8 mouse cellular contexts compared by ENCODE assay signal in genomic region chr17:63492665-63493273, GRCm38 (mm10). TPM values are rescaled to one million over a fixed set of nuclear protein-coding genes. Genes with fewer than 3 reads are reported as not detected.
DNase-seq lines count a peak whose midpoint lies in the region; ATAC-seq and TF ChIP-seq lines count a peak whose summit lies in the region.

No protein-coding gene starts in this region.

- H3K27ac ChIP-seq in heart, embryonic 10.5 days, result 0 out of 2 replicates have a peak overlapping the region, but pooled peaks have one; percentile 22
- H3K27ac ChIP-seq in heart, embryonic 16.5 days (ENCODE audit: low read length), result peak overlapping the region; percentile 76
- peak overlapping the region; percentile 60 for H3K27ac ChIP-seq in lung, postnatal 0 days (ENCODE audit: low read length)

- peaks cover 11% of the 10 kb centered on the region for H3K36me3 ChIP-seq in heart, embryonic 10.5 days
- peaks cover 2% of the 10 kb centered on the region; the same call in 1 of the 2 replicates for H3K36me3 ChIP-seq in heart, embryonic 16.5 days (ENCODE audit: control insufficient read depth, insufficient read depth)
- H3K36me3 ChIP-seq in lung, postnatal 0 days (ENCODE audit: insufficient read depth, low read length), result 0 out of 2 replicates have a peak, but pooled peaks cover 5% of the 10 kb centered on the region

- no peak for TF ChIP-seq EP300 in lung, postnatal 0 days (IDR thresholded peaks at IDR 0.05)

- 0 out of 2 replicates have a peak overlapping the region, but pooled peaks have one; percentile 8 for H3K9ac ChIP-seq in heart, embryonic 16.5 days (ENCODE audit: low read length)
- H3K9ac ChIP-seq in lung, postnatal 0 days (replicated peaks; ENCODE audit: low read depth), result no peak overlapping the region

- peak; percentile 50; the same call in 1 of the 2 replicates for ATAC-seq in heart, embryonic 16.5 days (replicated peaks; ENCODE audit: extremely low read depth, insufficient read depth, low FRiP score)
- ATAC-seq in lung, postnatal 0 days, result peak; percentile 70

- peaks cover 32% of the 10 kb centered on the region for H3K4me1 ChIP-seq in heart, embryonic 10.5 days
- peaks cover 23% of the 10 kb centered on the region for H3K4me1 ChIP-seq in heart, embryonic 16.5 days (ENCODE audit: control insufficient read depth, insufficient read depth, low read length)
- H3K4me1 ChIP-seq in lung, postnatal 0 days (ENCODE audit: insufficient read depth, low read depth, low read length), result peaks cover 7% of the 10 kb centered on the region; the same call in 1 of the 2 replicates

- 68% methylated on average over 8 of the region's 8 CpGs for WGBS in heart, embryonic 10.5 days
- 49% methylated on average over 8 of the region's 8 CpGs for WGBS in heart, embryonic 16.5 days
- 43% methylated on average over 8 of the region's 8 CpGs for WGBS in lung, postnatal 0 days

- DNase-seq in heart, embryonic 10.5 days (ENCODE audit: low spot score), result no peak
- DNase-seq in heart, postnatal 4 days, result no peak
- DNase-seq in NIH3T3 (ENCODE audit: low read depth), result peak; percentile 68
- peak; percentile 29 for DNase-seq in lung, postnatal 0 days (ENCODE audit: low spot score)
- DNase-seq in retina, postnatal 1 day, result no peak
- DNase-seq in urinary bladder, postnatal 14 days (ENCODE audit: low spot score), result no peak
- DNase-seq in B cell, adult 2 months, result no peak

- peak overlapping the region; percentile 49 for H3K4me2 ChIP-seq in heart, embryonic 16.5 days (ENCODE audit: low read depth, low read length)
- H3K4me2 ChIP-seq in lung, postnatal 0 days (replicated peaks; ENCODE audit: low read depth, low read length), result peak overlapping the region; percentile 33

- no peaks in the 10 kb centered on the region for H3K9me3 ChIP-seq in heart, embryonic 10.5 days
- no peaks in the 10 kb centered on the region for H3K9me3 ChIP-seq in heart, embryonic 16.5 days (replicated peaks; ENCODE audit: control insufficient read depth, low read length)
- no peaks in the 10 kb centered on the region for H3K9me3 ChIP-seq in lung, postnatal 0 days (ENCODE audit: low read length)

- H3K27me3 ChIP-seq in heart, embryonic 10.5 days (ENCODE audit: insufficient read depth, poor library complexity, severe bottlenecking), result no peaks in the 10 kb centered on the region
- no peaks in the 10 kb centered on the region for H3K27me3 ChIP-seq in heart, embryonic 16.5 days (ENCODE audit: control insufficient read depth, insufficient read depth, low read length)
- H3K27me3 ChIP-seq in lung, postnatal 0 days (replicated peaks; ENCODE audit: insufficient read depth, low read length), result no peaks in the 10 kb centered on the region

- H3K4me3 ChIP-seq in heart, embryonic 10.5 days, result peak overlapping the region; percentile 12; the same call in 1 of the 2 replicates
- H3K4me3 ChIP-seq in heart, embryonic 16.5 days (ENCODE audit: low read length), result peak overlapping the region; percentile 24
- H3K4me3 ChIP-seq in lung, postnatal 0 days (ENCODE audit: low read depth, low read length), result peak overlapping the region; percentile 14; the same call in 1 of the 2 replicates

- TF ChIP-seq CTCF in lung, postnatal 0 days (IDR thresholded peaks at IDR 0.05), result no peak

RNA-seq across cellular contexts. Expression of gene Fbxl17, which starts 7.0 kb away (rescaled TPM):
- polyA plus RNA-seq in heart, embryonic 10.5 days (2016; fragmentation: Nextera tagmentation; extraction: Ambion mirVana), result 3.2 and 4.2 TPM in 2 replicates
- total RNA-seq in heart, postnatal 4 days (2021), result 10 to 100 TPM; 35.6 to 37.3 TPM
- polyA plus RNA-seq in heart, embryonic 16.5 days (2015; fragmentation: Nextera tagmentation; extraction: Ambion mirVana), result 13.5 and 14.3 TPM in 2 replicates
- 6.9 and 7.6 TPM in 2 replicates for polyA plus RNA-seq in lung, postnatal 0 days (2015; fragmentation: Nextera tagmentation; extraction: Ambion mirVana)

Comparison
In these comparisons a context has a peak if more than half of its experiments do, and no peak if none do; other contexts are left out.
1. DNase-seq: peak in NIH3T3 (single experiment) and lung, postnatal 0 days (single experiment); none in heart, embryonic 10.5 days (single experiment), heart, postnatal 4 days (single experiment), retina, postnatal 1 day (single experiment), urinary bladder, postnatal 14 days (single experiment) and B cell, adult 2 months (0 of 2).
2. H3K27ac ChIP-seq: peak in every context shown above with its lines; median percentile 76 in heart, embryonic 16.5 days; 60 in lung, postnatal 0 days; 22 in heart, embryonic 10.5 days.
3. Peak in every context shown above with its lines, with median percentiles within 50 percentile points of each other: H3K4me3 ChIP-seq.